Mouse (Mus musculus): ENCODE measurements at regions not wholly inside any gene's neighbourhood (a gene's known extent, or its start where the extent isn't known, plus 50 kb on each side); places are given as distances from the start of the nearest gene placed in this dataset.

DNA sequence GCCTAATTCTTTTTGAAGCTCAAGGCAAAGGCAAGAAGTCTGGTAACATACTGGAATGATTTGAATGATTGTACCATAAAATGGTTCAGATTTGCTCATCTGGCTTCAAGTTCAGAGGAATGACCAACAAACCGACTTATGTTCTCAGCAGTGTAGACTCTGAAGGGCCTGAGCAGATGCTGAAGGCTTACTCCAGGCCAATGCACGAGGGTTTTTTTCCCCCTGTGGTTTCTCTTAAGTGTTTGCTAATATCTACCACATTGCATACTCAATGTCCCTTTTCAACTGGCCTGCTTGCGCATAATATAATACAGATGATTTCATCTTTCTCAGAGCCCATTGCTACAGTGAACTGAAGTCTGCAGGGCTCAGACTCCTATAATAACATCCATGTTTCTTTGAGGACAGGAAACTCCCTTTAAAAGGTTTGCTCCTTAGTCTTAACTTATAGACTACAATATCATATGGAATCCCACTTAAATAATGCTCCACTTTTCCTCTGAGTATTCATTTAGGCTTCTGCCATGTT, 1182.5 kb downstream of the Slc22a22 start:
- Histone ChIP-seq H3K9me3 (replicated peaks; ENCODE audit: control insufficient read depth, low read length) (no peaks in the 10 kb centered on the region), H3K27me3 (replicated peaks; ENCODE audit: control insufficient read depth, insufficient read depth, low read length) (no peaks in the 10 kb centered on the region), H3K27ac (ENCODE audit: low read depth, low read length) (no peak overlapping the region), H3K4me1 (ENCODE audit: control insufficient read depth, insufficient read depth, low read length) (no peaks in the 10 kb centered on the region), H3K36me3 (ENCODE audit: control insufficient read depth, insufficient read depth, low read length) (no peaks in the 10 kb centered on the region), H3K9ac (ENCODE audit: low read length) (no peak overlapping the region), H3K4me3 (ENCODE audit: low read depth, low read length) (no peak overlapping the region), H3K4me2 (ENCODE audit: low read length) (no peak overlapping the region)
- no peak for ATAC-seq
- DNase-seq (ENCODE audit: low spot score), result no peak
- whole genome bisulfite sequencing, result 91% methylated on average over 3 of the region's 3 CpGs

DNA sequence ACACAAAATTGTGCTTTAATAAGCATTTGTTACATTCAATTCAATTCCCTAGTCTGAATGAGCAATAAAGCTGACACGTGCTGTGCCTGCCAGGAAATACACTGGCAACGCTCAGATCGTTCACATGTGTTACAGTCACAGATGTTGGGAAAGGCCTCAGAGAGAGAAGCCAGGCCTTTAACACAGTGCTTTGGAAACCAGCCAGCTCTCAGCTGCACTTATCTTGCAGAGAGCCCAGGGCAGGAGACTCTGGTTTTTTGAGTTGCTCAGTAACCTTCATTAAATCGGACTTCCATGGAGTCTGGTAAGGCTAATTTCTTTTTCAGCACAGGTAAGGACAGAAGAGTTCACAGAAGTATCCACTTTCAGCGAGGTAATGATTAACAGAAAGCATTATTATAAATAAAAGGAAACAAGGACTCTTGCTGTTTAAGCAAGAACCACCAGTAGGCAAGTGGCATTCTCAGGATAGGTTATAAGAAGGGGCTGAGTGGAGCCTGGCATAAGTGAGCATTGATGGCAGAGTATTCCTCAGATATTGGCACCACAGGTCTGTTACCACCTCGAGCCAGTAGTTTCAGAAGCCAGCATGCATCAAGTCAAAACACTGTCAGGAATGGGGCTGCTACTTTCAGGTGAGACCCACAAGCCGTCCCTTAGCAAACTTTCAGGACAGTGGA, 1198.7 kb downstream of the Slc22a22 start:
- no peak overlapping the region for H3K9ac ChIP-seq (ENCODE audit: low read length)
- no peaks in the 10 kb centered on the region for H3K27me3 ChIP-seq (replicated peaks; ENCODE audit: control insufficient read depth, insufficient read depth, low read length)
- ATAC-seq (peak; percentile 96), DNase-seq (ENCODE audit: low spot score) (peak; percentile 96)
- H3K27ac ChIP-seq (ENCODE audit: low read depth, low read length), result no peak overlapping the region
- WGBS, result 35% methylated on average over 7 of the region's 7 CpGs
- H3K4me2 ChIP-seq (ENCODE audit: low read length), result no peak overlapping the region
- H3K4me1 ChIP-seq (ENCODE audit: control insufficient read depth, insufficient read depth, low read length), result peaks cover 9% of the 10 kb centered on the region; the same call in 1 of the 2 replicates
- H3K9me3 ChIP-seq (replicated peaks; ENCODE audit: control insufficient read depth, low read length), result no peaks in the 10 kb centered on the region
- no peak overlapping the region for H3K4me3 ChIP-seq (ENCODE audit: low read depth, low read length)
- H3K36me3 ChIP-seq (ENCODE audit: control insufficient read depth, insufficient read depth, low read length), result no peaks in the 10 kb centered on the region

DNA sequence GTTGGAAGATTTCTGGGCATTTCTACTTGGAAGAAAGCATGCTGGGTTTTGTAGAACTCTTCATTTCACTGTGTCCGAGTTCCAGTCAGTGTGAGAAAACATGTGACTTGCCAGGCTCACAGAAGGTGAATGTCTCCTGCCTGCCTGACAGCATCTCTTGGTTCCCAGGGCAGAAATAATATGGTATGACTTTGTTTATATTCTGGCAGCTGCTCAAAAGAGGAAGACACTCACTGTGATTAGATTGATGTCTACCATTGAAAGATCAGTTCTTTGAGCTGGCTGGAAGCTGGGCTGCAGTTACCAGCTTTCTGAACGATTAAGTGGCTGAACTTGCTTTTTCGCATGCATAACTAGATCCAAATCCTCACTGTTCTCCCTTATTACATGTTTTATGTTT, 1199.4 kb downstream of the Slc22a22 start:
- peak overlapping the region; percentile 27; the same call in 1 of the 2 replicates for H3K27ac ChIP-seq (ENCODE audit: low read depth, low read length)
- no peak overlapping the region for H3K4me2 ChIP-seq (ENCODE audit: low read length)
- peak; percentile 61 for DNase-seq (ENCODE audit: low spot score)
- ATAC-seq, result peak; percentile 63
- no peaks in the 10 kb centered on the region for H3K27me3 ChIP-seq (replicated peaks; ENCODE audit: control insufficient read depth, insufficient read depth, low read length)
- no peaks in the 10 kb centered on the region for H3K36me3 ChIP-seq (ENCODE audit: control insufficient read depth, insufficient read depth, low read length)
- 12% methylated on average over 3 of the region's 3 CpGs for WGBS
- H3K9ac ChIP-seq (ENCODE audit: low read length), result no peak overlapping the region
- H3K4me3 ChIP-seq (ENCODE audit: low read depth, low read length), result no peak overlapping the region
- peaks cover 9% of the 10 kb centered on the region; the same call in 1 of the 2 replicates for H3K4me1 ChIP-seq (ENCODE audit: control insufficient read depth, insufficient read depth, low read length)
- no peaks in the 10 kb centered on the region for H3K9me3 ChIP-seq (replicated peaks; ENCODE audit: control insufficient read depth, low read length)

DNA sequence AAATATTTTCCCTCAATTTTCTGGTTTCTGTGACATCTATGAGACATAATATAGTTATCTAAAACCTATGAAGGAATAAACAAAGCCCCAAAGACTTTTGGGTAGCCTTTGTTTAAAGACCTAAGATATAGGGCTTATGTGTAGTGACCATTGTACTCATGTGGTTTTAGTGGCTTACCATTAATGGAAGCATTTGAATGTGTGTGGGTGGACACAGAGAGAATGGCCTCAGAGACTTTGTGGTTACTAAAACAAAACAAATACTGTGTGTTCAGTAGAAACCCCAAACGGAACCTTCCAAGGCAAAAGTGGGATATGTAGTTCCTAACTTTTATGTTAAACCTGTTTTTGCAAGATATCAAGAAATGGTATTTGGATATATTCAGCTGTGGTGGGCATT, 1228.7 kb downstream of the Slc22a22 start:
- H3K9me3 ChIP-seq (replicated peaks; ENCODE audit: control insufficient read depth, low read length), result no peaks in the 10 kb centered on the region
- H3K27me3 ChIP-seq (replicated peaks; ENCODE audit: control insufficient read depth, insufficient read depth, low read length), result no peaks in the 10 kb centered on the region
- WGBS, result 83% methylated on average over 1 of the region's 1 CpGs
- no peak overlapping the region for H3K27ac ChIP-seq (ENCODE audit: low read depth, low read length)
- DNase-seq (ENCODE audit: low spot score) (no peak), ATAC-seq (no peak)
- no peaks in the 10 kb centered on the region for H3K36me3 ChIP-seq (ENCODE audit: control insufficient read depth, insufficient read depth, low read length)
- H3K4me3 ChIP-seq (ENCODE audit: low read depth, low read length), result no peak overlapping the region
- no peak overlapping the region for H3K9ac ChIP-seq (ENCODE audit: low read length)
- H3K4me1 ChIP-seq (ENCODE audit: control insufficient read depth, insufficient read depth, low read length), result no peaks in the 10 kb centered on the region
- H3K4me2 ChIP-seq (ENCODE audit: low read length), result no peak overlapping the region

DNA sequence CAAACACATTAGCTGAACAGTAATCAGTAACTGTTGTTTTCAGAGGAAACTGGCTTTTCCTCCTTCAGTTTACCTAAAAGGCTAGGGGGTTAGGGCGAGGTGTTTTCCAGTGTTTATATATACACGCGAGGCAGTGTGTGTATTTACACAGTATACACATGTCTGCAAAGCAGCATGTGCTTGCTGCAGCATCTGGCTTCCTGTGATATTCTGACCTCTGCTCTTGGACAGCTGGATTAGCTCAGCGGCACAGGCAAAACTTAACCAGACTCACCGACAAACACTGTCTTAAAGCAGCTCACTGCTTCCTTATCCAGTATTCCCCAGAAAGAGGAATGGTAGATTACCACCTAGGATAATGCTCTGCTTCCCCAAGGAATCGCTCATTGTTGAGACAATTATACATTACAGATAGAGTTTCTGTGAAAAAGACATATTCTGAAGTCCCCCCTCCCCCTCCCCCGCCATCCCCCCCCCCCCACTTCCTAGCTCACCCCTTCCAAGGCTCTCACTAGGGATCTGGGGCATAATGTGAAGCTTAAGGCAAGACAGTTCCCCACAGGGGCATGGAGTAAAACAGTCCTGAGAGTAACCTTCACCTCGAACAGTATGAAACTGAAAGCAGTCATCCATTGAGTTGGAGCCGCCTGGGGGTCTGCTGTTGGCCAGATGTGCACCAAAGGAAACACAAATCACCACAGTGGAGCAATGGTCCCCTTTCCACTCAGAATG, 1233.3 kb downstream of the Slc22a22 start:
- WGBS, result 85% methylated on average over 9 of the region's 9 CpGs
- no peaks in the 10 kb centered on the region for H3K4me1 ChIP-seq (ENCODE audit: control insufficient read depth, insufficient read depth, low read length)

DNA sequence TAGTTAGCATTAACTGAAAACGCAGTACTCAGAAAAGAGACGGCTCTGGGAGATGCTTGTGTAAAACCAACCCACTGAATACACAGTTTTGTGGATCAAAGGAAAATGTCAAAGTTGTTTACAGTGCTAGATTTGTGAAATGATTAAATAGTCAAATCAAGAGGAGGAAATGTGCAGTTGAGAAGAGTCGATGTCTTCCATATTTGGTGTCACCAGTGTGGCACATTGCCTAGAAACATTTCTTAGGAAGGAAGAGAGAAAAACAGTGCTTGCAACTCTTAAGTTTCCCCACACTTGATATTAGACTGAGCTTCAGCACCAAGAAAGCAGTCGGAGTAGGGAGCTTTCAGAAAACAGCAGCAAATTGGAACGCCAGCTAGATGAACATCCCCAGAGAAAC, 1274.9 kb downstream of the Slc22a22 start:
- no peak overlapping the region for H3K27ac ChIP-seq (ENCODE audit: low read depth, low read length)
- no peak overlapping the region for H3K4me3 ChIP-seq (ENCODE audit: low read depth, low read length)
- no peaks in the 10 kb centered on the region for H3K4me1 ChIP-seq (ENCODE audit: control insufficient read depth, insufficient read depth, low read length)
- H3K27me3 ChIP-seq (replicated peaks; ENCODE audit: control insufficient read depth, insufficient read depth, low read length), result no peaks in the 10 kb centered on the region
- H3K4me2 ChIP-seq (ENCODE audit: low read length), result no peak overlapping the region
- H3K9ac ChIP-seq (ENCODE audit: low read length), result no peak overlapping the region
- H3K9me3 ChIP-seq (replicated peaks; ENCODE audit: control insufficient read depth, low read length), result no peaks in the 10 kb centered on the region
- DNase-seq (ENCODE audit: low spot score) (no peak), ATAC-seq (no peak)
- 87% methylated on average over 5 of the region's 5 CpGs for WGBS
- no peaks in the 10 kb centered on the region for H3K36me3 ChIP-seq (ENCODE audit: control insufficient read depth, insufficient read depth, low read length)

More for the DNA sequence above, 1233.3 kb downstream of the Slc22a22 start:
- Histone ChIP-seq H3K36me3 (ENCODE audit: control insufficient read depth, insufficient read depth, low read length) (no peaks in the 10 kb centered on the region), H3K4me2 (ENCODE audit: low read length) (no peak overlapping the region), H3K27me3 (replicated peaks; ENCODE audit: control insufficient read depth, insufficient read depth, low read length) (no peaks in the 10 kb centered on the region), H3K4me3 (ENCODE audit: low read depth, low read length) (no peak overlapping the region), H3K27ac (ENCODE audit: low read depth, low read length) (no peak overlapping the region), H3K9ac (ENCODE audit: low read length) (no peak overlapping the region), H3K9me3 (replicated peaks; ENCODE audit: control insufficient read depth, low read length) (no peaks in the 10 kb centered on the region)
- DNase-seq (ENCODE audit: low spot score) (no peak), ATAC-seq (no peak)

DNA sequence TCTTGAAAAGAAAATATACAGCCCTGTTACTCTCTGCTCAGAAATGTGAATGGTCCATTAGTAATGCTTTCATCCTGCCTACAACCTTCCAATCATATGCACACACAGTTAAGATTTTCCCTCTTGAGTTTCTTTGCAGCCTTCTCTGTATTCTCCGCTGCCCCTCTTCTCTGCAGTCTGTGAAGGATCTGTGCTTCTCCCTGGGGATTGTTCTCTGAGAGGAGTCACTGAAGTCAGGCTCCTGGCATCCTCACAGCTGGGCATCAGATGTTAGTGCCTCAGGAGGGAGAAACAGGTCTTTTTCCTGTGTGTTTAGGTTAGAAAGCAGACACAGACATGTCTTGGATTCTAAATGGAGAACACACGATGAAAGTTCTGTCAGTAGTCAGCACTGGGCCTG, 1278.1 kb downstream of the Slc22a22 start:
- no peak overlapping the region for H3K4me3 ChIP-seq (ENCODE audit: low read depth, low read length)
- no peak overlapping the region for H3K4me2 ChIP-seq (ENCODE audit: low read length)
- ATAC-seq, result no peak
- DNase-seq (ENCODE audit: low spot score), result no peak
- WGBS, result 73% methylated on average over 2 of the region's 2 CpGs
- H3K36me3 ChIP-seq (ENCODE audit: control insufficient read depth, insufficient read depth, low read length), result no peaks in the 10 kb centered on the region
- H3K27ac ChIP-seq (ENCODE audit: low read depth, low read length), result no peak overlapping the region
- no peaks in the 10 kb centered on the region for H3K27me3 ChIP-seq (replicated peaks; ENCODE audit: control insufficient read depth, insufficient read depth, low read length)
- no peaks in the 10 kb centered on the region for H3K9me3 ChIP-seq (replicated peaks; ENCODE audit: control insufficient read depth, low read length)
- H3K4me1 ChIP-seq (ENCODE audit: control insufficient read depth, insufficient read depth, low read length), result no peaks in the 10 kb centered on the region
- H3K9ac ChIP-seq (ENCODE audit: low read length), result no peak overlapping the region

DNA sequence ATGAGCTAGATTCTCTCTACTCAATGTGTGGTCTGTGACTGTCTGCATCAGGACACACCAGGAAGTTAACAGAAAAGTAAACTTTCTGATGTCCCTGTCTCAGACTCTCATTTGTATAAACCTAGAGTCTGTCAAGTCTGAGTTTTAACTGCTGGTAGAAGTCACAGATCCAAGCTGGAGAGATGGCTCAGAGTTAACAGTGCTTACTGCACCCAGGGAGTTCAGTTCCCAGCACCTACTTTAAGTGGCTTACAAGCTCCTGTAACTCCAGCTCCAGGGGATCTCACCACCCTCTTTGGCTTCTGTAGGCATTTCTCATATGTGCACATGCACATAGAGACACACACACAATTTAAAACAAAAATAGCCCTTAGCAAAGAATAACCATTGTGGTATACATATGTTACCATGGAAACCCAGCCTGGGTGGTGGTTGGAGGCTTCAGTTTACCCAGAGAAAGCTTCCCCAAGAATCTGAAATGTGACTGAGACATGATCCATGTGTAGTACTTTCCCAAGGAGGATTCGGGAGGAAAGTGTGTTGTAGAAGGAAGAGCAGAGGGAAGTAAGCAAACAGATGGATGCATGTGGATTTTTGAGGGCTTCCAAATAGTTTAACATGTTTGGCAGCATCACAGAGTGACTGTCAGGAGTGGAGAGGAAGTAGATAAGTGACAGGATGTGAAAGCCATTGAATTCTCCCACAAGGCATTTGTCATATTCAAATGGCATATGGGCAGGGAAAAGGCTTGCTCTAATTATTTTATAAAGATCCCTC, 1279.8 kb downstream of the Slc22a22 start:
- peak; percentile 44; the same call in 1 of the 2 replicates for ATAC-seq
- Histone ChIP-seq H3K9ac (ENCODE audit: low read length) (no peak overlapping the region), H3K27me3 (replicated peaks; ENCODE audit: control insufficient read depth, insufficient read depth, low read length) (no peaks in the 10 kb centered on the region), H3K36me3 (ENCODE audit: control insufficient read depth, insufficient read depth, low read length) (no peaks in the 10 kb centered on the region), H3K27ac (ENCODE audit: low read depth, low read length) (no peak overlapping the region), H3K4me1 (ENCODE audit: control insufficient read depth, insufficient read depth, low read length) (no peaks in the 10 kb centered on the region), H3K4me2 (ENCODE audit: low read length) (no peak overlapping the region), H3K9me3 (replicated peaks; ENCODE audit: control insufficient read depth, low read length) (no peaks in the 10 kb centered on the region), H3K4me3 (ENCODE audit: low read depth, low read length) (no peak overlapping the region)
- DNase-seq (ENCODE audit: low spot score), result peak; percentile 56
- 74% methylated on average over 1 of the region's 1 CpGs for WGBS
